Mouse (Mus musculus): Measurements from ENCODE around the gene Erc2. TPM values are rescaled to one million over a fixed set of nuclear protein-coding genes. Genes with fewer than 3 reads are reported as not detected.

The Erc2 gene
- polyA plus RNA-seq, 2 experiments from 2014 or later = 0.56 TPM; not detected in 1

GRCm38 (mm10) chr14:28072561-28072960 is 450.3 kb downstream of the Erc2 start:
- no peak for ATAC-seq

- no peak for ATAC-seq
Measured at GRCm38 (mm10) chr14:28089636-28090443, 467.6 kb downstream of the Erc2 start.

- ATAC-seq = no peak
Measured at GRCm38 (mm10) chr14:28091367-28091766, 469.1 kb downstream of the Erc2 start.

- no peak for ATAC-seq
Measured at GRCm38 (mm10) chr14:28093214-28093613, 471.0 kb downstream of the Erc2 start.

GRCm38 (mm10) chr14:28093913-28094312 is 471.7 kb downstream of the Erc2 start:
- ATAC-seq = no peak

DNA sequence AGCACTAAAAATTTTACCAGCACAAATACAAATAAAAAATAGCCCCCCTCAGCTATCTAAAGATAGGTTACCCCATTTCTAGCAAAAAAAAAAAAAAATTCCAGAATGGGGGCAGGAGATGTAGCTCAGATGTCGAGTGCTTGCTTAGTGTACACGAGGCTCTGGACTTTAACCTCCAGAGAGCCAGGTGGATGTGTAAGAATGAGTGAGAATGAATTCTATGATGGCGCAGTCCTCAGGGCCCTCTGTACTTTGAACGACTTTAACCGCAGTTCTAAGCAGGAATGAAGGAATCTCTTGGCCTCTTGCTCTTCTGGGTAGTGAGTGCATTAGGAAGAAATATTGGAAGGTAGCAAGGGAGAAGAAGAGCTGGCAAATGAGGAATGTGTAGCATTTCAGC is 476.9 kb downstream of the Erc2 start:
- ATAC-seq = no peak

DNA sequence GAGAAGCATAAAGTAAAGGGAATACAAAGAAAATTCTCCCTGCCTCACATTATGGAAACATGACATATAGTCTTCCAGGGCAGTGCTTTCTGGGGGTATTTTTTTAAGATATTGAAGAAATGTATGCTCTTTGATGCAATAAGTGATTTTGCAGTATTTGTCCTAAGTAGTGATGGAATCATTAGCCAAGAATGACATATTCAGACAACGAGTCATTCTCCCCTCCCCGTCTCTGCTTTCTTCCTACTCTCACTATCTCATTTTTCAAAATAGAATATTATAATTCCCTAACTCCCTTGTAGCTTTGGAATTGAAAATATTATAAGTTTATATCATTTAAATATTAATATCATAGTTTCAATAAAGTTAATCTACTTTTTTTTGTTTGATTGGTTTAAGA is 490.9 kb downstream of the Erc2 start:
- no peak for ATAC-seq

- ATAC-seq = no peak
Measured at GRCm38 (mm10) chr14:28120851-28121250, 498.6 kb downstream of the Erc2 start.

- ATAC-seq = no peak
Measured at GRCm38 (mm10) chr14:28126842-28127241, 504.6 kb downstream of the Erc2 start.

DNA sequence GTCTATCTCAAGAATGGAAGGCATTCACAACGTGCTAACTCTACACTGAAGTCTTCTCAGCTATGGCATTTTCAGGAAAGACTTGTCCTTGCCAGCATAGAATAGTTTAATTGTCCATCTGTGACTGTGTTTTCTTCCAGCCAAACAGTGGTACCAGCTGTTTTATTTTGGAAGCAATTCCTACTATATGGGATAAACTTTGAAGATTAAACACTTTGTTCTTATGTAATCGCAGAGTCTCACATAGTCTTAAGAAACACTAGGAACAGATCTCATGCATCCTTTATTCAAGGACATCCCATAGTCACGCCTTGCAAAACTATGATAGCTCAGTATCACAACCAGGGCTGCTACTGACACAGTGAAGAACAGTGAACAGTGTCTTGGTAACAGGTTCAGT is 506.8 kb downstream of the Erc2 start:
- ATAC-seq = no peak

- ATAC-seq = no peak
Measured at GRCm38 (mm10) chr14:28143998-28144397, 521.8 kb downstream of the Erc2 start.

DNA sequence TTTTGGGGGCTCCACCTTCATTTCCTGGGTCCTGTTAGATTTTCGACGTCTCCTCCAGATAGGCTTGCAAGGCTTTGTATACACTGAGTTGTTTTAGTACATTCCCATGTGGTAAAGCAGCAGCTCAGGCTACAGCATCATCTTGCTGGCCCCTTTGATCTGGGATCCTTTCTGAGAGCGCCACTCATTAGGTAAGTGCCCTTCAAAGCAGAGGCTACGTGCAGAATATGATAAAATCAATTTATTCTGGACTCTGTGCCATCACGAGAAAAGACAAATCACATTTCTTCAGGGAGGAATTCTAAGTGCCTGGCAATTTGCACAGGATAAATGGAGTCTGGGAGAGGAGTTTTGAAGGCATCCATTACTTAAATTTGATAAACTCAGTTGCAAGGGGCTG is 525.0 kb downstream of the Erc2 start:
- ATAC-seq = no peak

- no peak for ATAC-seq
Measured at GRCm38 (mm10) chr14:28150942-28151341, 528.7 kb downstream of the Erc2 start.

DNA sequence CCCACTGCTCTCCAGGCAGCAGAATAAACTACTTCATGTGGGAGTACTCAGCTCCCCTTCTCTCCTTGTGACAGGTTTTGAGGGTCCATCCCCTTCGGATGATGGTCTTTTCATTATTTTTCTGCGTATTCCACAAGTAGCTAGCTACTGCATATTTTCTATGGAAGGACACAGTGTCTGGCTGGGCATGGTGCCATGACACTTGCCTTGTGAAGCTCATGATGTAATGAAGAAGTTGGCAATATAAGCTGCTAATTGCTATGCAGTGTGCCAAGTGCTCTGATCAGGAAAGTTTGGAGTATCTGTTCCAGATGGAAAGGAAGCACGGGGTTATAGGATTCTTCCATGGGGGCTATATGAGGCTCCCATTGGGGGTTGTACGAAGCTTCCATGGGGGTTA is 533.5 kb downstream of the Erc2 start:
- no peak for ATAC-seq

GRCm38 (mm10) chr14:28160852-28161251 is 538.6 kb downstream of the Erc2 start:
- ATAC-seq = no peak

DNA sequence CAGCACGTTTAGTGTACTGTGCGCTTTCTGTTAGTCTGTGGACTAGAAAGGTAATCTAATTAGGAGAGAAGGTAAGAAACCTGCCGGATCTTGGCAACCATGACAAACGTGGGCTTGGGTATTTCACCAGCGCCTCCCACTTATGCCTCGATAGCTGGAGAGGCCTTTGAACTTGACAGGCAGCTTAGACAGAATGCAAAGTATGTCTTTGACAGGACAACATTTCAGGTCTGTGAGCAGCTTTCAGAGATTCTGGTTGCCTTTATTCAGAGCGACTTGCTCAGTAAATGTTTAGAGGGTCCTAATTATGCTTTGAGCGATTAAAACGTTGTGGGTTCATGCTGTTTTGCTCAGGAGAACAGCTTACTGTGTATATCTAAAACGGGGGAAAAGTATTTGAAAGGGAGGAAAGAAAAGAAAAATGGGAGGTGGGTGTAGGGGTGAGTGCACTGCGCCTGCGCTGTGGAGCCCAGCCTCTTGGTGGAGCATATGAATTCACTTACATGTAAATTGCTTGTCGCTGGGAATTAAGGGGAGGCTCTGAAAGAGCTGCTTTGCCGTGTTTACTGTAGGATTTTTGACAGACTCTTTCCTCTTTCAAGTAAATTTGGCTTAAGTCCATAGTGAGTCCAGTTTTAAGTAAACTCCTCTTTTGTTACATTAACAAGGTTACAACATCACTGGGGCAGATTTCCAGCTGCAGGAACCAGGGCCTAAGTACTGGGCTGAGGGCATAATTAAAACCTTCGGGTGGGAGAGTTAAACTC is 542.6 kb downstream of the Erc2 start:
- no peak for ATAC-seq

DNA sequence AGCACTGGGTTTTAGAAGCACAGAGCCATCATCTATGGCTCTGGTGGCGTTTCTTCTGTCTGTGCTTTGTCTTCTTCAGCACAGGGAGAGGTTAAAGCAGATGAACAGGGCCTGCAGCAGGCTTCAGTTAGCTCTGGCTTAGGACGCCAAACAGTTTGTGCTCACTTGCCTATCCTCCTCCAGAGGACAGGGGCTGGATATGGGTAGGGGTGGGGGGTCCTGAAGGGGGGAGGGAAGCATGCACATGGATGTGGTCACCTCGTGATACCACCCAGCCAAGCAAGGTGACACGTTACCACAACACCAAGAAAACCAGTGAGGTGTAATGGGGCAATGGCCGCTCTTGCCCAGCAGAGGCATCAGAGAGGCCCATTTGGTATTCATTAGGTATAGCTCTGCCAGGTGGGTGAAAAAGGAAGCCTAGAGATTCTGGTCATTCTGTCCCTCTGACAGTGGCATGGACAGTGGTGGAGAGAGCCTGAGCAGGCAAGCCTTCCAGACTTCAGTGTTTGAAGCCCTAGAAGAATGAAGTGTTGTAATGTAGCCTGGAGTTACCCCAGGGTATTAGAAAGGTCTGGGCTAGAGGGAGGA is 543.5 kb downstream of the Erc2 start:
- no peak for ATAC-seq

GRCm38 (mm10) chr14:28170711-28171110 is 548.5 kb downstream of the Erc2 start:
- no peak for ATAC-seq

GRCm38 (mm10) chr14:28171364-28171763 is 549.1 kb downstream of the Erc2 start:
- ATAC-seq = no peak

DNA sequence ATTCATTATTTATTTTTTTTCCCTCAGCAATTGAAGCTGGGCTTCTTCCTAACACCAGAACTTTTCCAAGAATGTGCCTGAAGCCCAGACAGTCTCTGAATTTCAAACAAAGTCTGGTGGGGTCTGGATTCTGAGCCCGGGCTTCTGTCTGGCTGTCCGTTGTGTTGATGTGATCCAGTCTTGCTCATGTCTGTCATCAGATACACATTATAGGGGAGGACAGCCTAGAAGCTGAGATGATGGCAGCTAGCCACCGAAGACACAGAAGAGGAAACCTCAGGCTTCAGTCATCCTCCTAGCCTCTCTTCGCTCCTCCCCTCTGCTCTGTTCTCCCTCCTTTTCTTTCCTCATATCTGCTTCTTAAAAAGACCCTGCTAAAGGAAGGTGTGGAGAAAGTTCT is 551.5 kb downstream of the Erc2 start:
- ATAC-seq = no peak

GRCm38 (mm10) chr14:28181070-28181825 is 559.0 kb downstream of the Erc2 start:
- ATAC-seq = no peak

DNA sequence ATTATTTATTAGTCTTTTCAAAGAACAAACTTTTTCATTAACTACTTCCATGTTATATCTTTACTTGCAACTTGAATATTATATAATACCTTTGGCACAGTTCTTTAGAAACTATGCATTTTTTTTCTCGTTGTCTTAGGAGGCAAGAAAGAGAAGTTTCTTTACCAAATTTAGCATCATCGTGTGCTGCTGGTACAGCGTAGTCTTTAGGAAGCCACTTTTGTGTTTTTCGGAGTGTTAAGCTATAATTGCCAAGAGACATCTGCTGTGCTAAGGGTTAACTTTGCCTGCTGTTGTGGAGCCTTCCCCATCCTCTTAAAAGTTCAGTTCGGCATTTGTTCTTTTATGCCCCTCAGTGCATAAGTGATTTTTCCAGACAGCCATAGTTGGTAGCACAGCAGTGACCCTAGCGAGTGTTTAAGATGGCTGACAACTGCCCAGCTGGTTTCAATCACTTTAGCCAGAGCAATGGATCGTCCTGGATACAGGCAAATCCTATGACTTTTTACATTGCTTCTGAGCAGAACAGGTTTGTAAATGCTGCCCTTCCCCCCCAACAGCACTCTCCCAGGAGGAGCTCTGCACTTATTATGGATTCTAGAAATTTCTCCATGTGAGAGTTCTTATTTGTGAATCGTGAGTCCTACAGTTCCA is 570.6 kb downstream of the Erc2 start:
- no peak for ATAC-seq
